Mouse (Mus musculus): ENCODE data around the gene Gm10392.

- TF ChIP-seq CTCF (IDR thresholded peaks at IDR 0.05; ENCODE audit: low read depth) (no peak), EP300 (IDR thresholded peaks at IDR 0.05; ENCODE audit: low read depth) (no peak)
Measured at GRCm38 (mm10) chr11:77499354-77499753, 19.6 kb downstream of the Gm10392 start.
